Mouse (Mus musculus): ENCODE results near the gene Rpl23.

Rpl23 gene

GRCm38 (mm10) chr11:97781832-97782563, at the start of gene Rpl23:
Gene Rpl23, minus strand, starts transcription at chr11:97782437.
- DNase-seq (ENCODE audit: low spot score in 2 of 2): peak; percentile 99

DNA sequence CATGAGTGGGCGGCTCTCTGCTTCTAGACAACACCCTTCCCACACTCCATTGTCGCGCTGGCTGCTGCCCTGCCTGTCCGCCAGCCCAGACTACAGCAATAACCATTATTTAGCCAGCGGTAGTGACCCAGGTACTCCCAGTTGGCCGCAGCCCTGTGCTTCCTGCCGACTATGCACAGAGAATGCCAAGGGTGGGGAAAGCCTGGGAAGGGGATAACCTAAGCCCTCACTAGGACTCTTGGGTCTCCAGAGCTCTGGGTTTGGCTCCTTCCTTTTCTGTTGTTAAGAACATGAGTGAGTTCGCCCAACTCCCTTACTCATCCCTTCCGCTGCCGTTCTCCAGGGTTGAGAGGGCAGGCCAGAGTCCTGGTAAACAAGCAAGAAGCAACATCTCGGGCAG, 49.8 kb upstream of the Rpl23 start:
- DNase-seq (ENCODE audit: low spot score in 2 of 2): no peak

- DNase-seq (ENCODE audit: low spot score in 2 of 2): no peak
These were observed 48.3 kb upstream of the Rpl23 start for GRCm38 (mm10) chr11:97830501-97830900.

GRCm38 (mm10) chr11:97829913-97830476, 47.8 kb upstream of the Rpl23 start:
- DNase-seq (ENCODE audit: low spot score in 2 of 2): no peak

GRCm38 (mm10) chr11:97829365-97829764, 47.1 kb upstream of the Rpl23 start:
- no peak for DNase-seq (ENCODE audit: low spot score in 2 of 2)

GRCm38 (mm10) chr11:97827654-97828053, 45.4 kb upstream of the Rpl23 start:
- DNase-seq (ENCODE audit: low spot score in 2 of 2): no peak

DNA sequence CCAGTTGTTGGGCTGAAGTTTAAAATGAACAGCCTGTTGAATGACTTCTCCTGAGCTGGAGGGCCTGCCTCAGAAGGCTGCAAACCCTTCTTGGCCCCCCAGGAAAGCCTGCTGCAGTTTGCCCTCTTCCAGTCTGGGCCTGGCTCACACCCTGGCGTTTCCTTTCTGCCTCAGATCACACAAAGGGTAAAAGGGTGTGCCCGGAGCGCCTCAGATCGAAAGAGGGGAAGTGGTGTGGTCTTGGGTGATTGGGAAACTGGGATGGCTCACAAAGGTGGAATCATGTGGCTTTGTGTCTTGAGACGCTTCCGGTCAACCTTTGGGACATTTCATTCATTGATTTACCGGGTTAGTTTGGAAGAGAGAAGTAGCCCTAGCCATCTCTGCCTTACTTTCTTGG, 44.2 kb upstream of the Rpl23 start:
- DNase-seq (ENCODE audit: low spot score in 2 of 2): no peak

DNA sequence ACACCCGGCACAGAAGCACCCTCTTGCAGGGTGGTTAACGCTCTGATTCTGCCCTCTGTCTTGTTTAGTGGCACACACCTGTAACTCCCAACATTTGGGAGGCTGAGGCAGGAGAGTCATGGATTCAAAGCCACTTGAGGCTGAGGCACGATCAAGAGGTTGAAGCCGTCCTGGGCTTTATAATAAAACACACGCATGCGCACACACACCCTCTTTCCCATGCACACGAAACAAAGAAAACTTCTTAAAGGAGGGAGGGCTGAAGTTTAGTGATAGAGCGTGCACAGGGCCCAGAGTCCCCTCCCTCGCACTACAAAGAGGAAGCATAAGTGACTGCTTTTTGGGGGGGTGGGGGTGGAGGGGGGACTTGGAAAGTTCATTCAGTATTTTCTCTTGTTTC, 43.7 kb upstream of the Rpl23 start:
- DNase-seq (ENCODE audit: low spot score in 2 of 2): no peak

DNA sequence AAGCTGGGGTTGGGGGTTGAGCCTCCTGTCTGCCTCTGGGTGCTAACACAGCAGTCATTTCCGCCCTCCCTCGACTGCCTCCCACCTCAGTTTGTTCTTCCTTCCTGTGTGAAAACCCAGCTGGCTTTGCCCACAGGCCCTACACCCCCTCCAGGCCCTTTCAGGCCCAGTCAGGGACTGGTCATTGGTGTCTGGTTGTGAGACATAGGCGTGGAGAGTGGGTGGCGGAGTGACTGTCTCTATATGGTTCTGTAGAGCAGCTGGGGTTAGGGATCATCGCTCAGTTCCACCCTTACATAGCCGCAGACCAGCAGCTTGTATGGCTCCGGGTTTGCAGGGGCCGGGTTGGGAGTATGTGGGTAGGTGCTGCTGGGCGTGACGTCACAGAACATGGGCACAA, 43.1 kb upstream of the Rpl23 start:
- DNase-seq (ENCODE audit: low spot score in 2 of 2): no peak

GRCm38 (mm10) chr11:97824895-97825294, 42.7 kb upstream of the Rpl23 start:
- no peak for DNase-seq (ENCODE audit: low spot score in 2 of 2)

GRCm38 (mm10) chr11:97824168-97824567, 41.9 kb upstream of the Rpl23 start:
- no peak for DNase-seq (ENCODE audit: low spot score in 2 of 2)

DNA sequence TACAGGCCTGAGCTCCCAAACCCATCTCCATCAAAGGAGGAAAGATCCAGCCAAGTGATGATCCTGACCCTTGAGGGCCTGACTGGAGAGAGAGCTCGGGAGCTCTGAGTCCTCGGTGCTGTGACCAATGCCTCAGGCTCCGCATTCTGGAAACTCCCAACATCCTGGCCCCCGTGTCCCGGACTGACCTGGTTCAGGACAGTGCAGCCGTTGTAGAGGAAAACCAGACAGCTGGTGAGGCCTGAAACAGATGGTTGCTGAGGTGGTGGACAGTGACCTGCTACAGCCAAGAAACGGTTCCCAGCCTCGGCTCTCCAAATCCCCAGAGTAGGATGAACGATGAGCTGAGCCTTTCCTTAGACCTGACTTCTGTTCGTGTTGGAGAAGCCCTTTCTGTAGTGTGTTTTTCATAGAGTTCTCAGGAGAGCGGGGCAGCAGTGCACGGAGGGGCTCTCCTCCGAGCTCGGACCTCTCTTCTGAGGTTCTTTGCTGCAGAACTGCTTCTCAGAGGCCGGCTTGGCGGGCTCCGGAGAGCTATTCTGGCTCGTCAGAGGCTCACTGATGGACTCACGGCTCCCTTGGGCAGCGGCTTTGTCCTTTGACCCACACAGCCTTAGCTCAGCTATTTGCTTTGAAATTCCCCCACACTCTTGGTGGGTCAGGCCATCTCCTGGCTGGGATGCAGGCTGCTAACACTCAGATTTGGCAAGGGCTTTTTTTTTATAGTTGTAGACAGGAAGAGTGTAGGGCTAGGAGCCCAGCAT, 40.8 kb upstream of the Rpl23 start:
- DNase-seq (ENCODE audit: low spot score in 2 of 2): no peak

DNA sequence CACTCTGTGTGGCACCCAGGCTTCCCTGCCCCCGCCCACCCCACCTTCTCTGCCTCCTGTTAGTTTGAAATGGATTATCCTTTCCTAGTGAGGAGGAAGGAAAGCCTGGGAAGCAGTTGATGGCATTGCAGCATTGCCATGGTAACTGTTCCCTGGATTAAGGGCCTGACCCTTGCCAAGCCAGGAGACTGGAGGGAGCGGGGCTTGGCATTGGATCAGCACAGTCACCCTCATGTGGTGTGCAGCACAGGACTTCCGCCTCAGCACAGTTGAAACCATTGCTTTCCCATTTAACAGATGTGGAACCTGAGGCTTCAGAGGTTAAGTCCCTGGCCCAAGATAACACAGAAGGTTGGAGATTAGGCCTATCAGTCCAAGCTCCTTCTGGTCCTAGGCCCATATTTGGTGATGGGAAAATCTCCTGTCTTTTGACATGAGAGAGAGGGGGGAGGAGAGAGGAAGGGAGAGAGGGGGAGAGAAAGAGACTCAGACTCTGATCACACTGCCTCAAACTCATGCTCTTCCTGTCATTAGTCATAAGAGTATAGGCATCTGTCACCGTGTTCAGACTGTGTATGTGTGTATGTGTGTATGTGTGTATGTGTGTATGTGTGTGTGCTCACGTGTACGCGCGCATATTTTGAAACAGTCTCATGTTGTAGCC, 39.3 kb upstream of the Rpl23 start:
- no peak for DNase-seq (ENCODE audit: low spot score in 2 of 2)

DNA sequence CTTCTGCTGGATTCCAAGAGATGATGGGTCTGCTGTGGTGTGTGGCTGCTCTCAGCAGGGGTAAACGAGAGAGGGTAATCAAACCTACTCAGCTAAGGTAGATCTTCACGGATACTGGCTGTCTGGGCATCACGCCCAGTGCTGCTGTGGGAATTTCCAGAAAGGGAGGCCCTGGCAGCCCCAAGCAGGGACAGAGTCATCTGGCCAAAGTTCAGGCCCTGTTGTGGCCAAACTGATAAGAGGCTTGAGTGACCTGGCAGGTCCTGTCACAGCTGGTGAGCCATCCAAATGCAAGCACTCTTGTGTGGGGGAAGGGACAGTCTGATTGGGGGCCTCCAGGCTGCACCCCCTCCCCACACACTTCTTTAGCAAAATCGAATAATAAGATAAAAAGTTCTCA, 38.6 kb upstream of the Rpl23 start:
- DNase-seq (ENCODE audit: low spot score in 2 of 2): peak in 1 of 2 experiments; percentile 73

GRCm38 (mm10) chr11:97819923-97820322, 37.7 kb upstream of the Rpl23 start:
- no peak for DNase-seq (ENCODE audit: low spot score in 2 of 2)

- no peak for DNase-seq (ENCODE audit: low spot score in 2 of 2)
These were observed 36.9 kb upstream of the Rpl23 start for GRCm38 (mm10) chr11:97819102-97819501.

DNA sequence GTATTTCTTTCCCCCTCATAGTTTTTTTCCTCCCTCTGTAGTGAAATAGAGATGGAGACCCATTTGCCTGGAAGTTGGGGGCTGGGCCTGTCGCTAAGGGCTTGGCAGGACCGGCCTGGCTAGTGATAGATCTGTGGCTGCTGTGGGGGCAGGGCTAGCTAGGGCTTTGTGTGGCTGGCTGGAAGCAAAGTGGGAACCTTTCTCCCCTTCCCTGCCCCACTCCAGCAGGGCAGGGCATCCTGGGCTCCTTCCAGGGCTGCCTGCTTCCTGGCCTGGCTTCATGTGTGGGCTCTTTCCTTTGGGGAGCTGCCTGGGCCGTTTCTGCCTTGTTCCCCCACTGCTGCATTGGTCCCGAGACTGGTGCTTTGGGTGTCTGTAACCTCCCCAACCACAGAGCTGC, 36.3 kb upstream of the Rpl23 start:
- no peak for DNase-seq (ENCODE audit: low spot score in 2 of 2)

GRCm38 (mm10) chr11:97818003-97818402, 35.8 kb upstream of the Rpl23 start:
- no peak for DNase-seq (ENCODE audit: low spot score in 2 of 2)

- no peak for DNase-seq (ENCODE audit: low spot score in 2 of 2)
These were observed 35.1 kb upstream of the Rpl23 start for GRCm38 (mm10) chr11:97817379-97817778.

DNA sequence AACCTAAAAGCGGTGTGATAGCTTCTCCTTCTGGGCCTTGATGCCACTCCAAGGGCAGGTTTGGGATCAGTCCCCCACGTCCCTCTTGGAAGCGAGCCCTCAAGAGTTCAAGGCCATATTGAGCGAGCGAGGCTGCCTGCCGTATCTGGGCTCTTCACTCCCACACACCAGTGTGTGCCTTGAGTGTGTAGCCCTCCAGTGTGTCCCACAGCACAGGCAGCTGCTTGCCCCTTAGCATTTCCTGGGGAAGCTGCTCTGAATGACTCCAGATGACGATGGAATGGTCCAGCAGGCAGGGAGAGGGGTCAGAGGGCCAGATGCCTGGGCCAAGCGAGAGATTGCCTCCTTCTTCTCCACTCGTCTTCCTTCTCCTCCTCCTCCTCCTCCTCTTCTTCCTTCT, 34.7 kb upstream of the Rpl23 start:
- DNase-seq (ENCODE audit: low spot score in 2 of 2): no peak

- DNase-seq (ENCODE audit: low spot score in 2 of 2): no peak
These were observed 33.9 kb upstream of the Rpl23 start for GRCm38 (mm10) chr11:97816176-97816575.

DNA sequence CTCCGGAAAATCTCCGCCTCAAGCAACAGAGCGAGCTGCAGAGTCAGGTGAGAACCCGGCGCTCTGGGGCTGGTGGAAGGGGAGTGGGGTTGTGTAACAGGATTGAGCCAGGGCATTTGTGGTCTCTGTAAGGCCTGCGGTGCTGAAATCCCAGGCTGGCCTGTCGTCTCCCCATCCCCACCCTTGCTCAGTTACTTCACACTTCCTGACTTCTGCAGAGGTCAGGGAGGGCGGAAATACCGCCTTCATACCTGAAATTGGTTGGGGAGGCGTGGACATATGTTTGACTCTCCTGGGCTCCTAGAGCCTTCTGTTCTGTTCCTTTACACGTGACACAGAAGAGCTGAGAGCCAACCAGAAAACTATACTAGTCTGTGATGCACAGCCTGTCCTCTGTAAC, 33.5 kb upstream of the Rpl23 start:
- DNase-seq (ENCODE audit: low spot score in 2 of 2): no peak

All from urinary bladder, adult 18-20 months (tissue).